Mouse (Mus musculus): ENCODE data around the gene Mfsd9.

- no peak for TF ChIP-seq POLR2A (IDR thresholded peaks at IDR 0.05; ENCODE audit: low read depth, low read length)
- no peak for TF ChIP-seq CTCF (conservative IDR thresholded peaks at IDR 0.05; ENCODE audit: insufficient read depth, insufficient read length, low read depth, low read length)
Observed at GRCm38 (mm10) chr1:40788956-40789355, 1.5 kb downstream of the Mfsd9 start.

All from kidney, adult 2 months (tissue).